Mouse (Mus musculus) ES-Bruce4 (cell line): ENCODE results near the gene Adarb2. TPM values are rescaled to one million over a fixed set of nuclear protein-coding genes. Genes with fewer than 3 reads are reported as not detected.

Experiments
- H3K27ac ChIP-seq: 2 replicates; pipeline ENCODE4 v1.5.1; 2012; ENCODE audit warnings: low read length, inconsistent platforms; ENCODE audit not compliant: insufficient read depth
- H3K27me3 ChIP-seq: 2 replicates; pipeline ENCODE4 v1.6.1; 2012; ENCODE audit warnings: mild to moderate bottlenecking, low read length, inconsistent platforms; ENCODE audit not compliant: control insufficient read depth, poor library complexity, insufficient read depth, severe bottlenecking
- H3K36me3 ChIP-seq: 2 replicates; pipeline ENCODE4 v1.6.1; 2012; ENCODE audit warnings: inconsistent platforms, mild to moderate bottlenecking, low read length, moderate library complexity; ENCODE audit not compliant: control insufficient read depth, poor library complexity, insufficient read depth, severe bottlenecking
- H3K4me1 ChIP-seq: one replicate; pipeline ENCODE4 v1.8.1; 2011; ENCODE audit warnings: low read length; ENCODE audit not compliant: control insufficient read depth, insufficient read depth
- H3K4me3 ChIP-seq: 2 replicates; pipeline ENCODE4 v1.5.1; 2011; ENCODE audit warnings: low read depth, mild to moderate bottlenecking, low read length
- H3K9ac ChIP-seq: 2 replicates; pipeline ENCODE4 v1.6.1; 2012; ENCODE audit warnings: low read depth, mild to moderate bottlenecking, inconsistent platforms; ENCODE audit not compliant: poor library complexity, severe bottlenecking
- H3K9me3 ChIP-seq: replicated peaks from 2 replicates; pipeline ENCODE4 v1.6.1; 2012; ENCODE audit warnings: mild to moderate bottlenecking, low read length, inconsistent platforms; ENCODE audit not compliant: control insufficient read depth, poor library complexity, insufficient read depth, severe bottlenecking
- CTCF ChIP-seq: IDR thresholded peaks from one replicate; pipeline ENCODE4 v1.8.1; 2011; ENCODE audit warnings: low read depth, low read length
- EP300 ChIP-seq: IDR thresholded peaks from 2 replicates; pipeline ENCODE4 v1.6.1; 2011; ENCODE audit warnings: low read depth, low read length; ENCODE audit not compliant: insufficient read depth
- POLR2A ChIP-seq: IDR thresholded peaks from one replicate; pipeline ENCODE4 v1.8.1; 2011; ENCODE audit warnings: low read length; ENCODE audit not compliant: insufficient read depth
- polyA plus RNA-seq: library from polyadenylated mRNA; stranded (reverse); fragments of >200 nt; gene quantifications from 2 replicates; pipeline ENCODE4 v1.2.4, GENCODE M21; 2011; ENCODE audit warnings: low read depth; ENCODE audit not compliant: missing spikeins, insufficient read depth, insufficient read length

Adarb2 gene
- polyA plus RNA-seq, 1 experiment, result not detected

DNA sequence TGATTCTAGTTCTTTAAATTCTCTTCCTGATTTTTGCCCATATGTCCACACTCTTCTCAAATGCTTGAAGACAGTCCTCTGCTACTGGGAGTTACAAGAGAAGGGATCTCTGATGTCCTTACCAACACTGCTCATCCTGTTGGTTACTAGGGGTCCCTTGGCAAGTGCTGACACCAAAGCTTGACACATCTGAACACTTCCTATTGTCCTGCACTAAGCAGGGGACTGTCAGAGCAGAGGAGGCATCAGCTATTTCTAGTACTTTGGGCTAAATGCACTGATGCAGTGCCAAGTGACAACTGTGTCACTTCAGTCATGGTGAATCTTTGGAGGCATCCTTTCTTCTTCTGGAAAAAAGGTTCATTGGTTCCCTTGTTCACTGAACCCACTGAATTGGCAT, 150.3 kb downstream of the Adarb2 start:
- Histone ChIP-seq H3K9ac (no peak overlapping the region), H3K9me3 (no peaks in the 10 kb centered on the region), H3K4me3 (no peak overlapping the region), H3K4me1 (no peaks in the 10 kb centered on the region), H3K36me3 (no peaks in the 10 kb centered on the region), H3K27ac (no peak overlapping the region), H3K27me3 (no peaks in the 10 kb centered on the region)
- no peak for TF ChIP-seq EP300
- TF ChIP-seq CTCF, result no peak
- no peak for TF ChIP-seq POLR2A

DNA sequence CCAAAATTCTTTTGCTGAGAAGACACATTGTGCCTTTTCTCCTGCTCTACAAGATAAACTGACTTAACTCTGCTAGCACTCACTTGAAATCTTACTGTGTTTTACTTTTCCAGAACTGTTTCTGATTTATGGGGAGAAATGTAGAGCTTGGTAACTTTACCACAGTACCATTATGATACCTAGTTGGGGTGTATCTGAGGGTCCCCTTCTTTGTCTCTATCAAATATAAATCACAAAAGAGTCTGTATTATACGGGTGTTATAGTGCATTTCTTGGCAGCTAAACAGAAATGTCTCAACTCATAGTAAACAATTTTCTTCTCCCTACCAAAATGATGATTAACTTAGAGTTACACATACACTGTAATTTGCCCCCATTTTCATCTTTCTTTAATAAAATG, 162.9 kb downstream of the Adarb2 start:
- no peak overlapping the region for H3K9ac ChIP-seq
- TF ChIP-seq EP300 (no peak), CTCF (no peak), POLR2A (no peak)
- no peak overlapping the region for H3K4me3 ChIP-seq
- no peaks in the 10 kb centered on the region for H3K27me3 ChIP-seq
- H3K27ac ChIP-seq, result no peak overlapping the region
- no peaks in the 10 kb centered on the region for H3K4me1 ChIP-seq
- no peaks in the 10 kb centered on the region for H3K9me3 ChIP-seq
- H3K36me3 ChIP-seq, result no peaks in the 10 kb centered on the region

- no peaks in the 10 kb centered on the region for H3K9me3 ChIP-seq
- TF ChIP-seq CTCF, result no peak
- no peak for TF ChIP-seq EP300
- no peak for TF ChIP-seq POLR2A
- no peaks in the 10 kb centered on the region for H3K36me3 ChIP-seq
- H3K27ac ChIP-seq, result no peak overlapping the region
- H3K4me1 ChIP-seq, result no peaks in the 10 kb centered on the region
- no peak overlapping the region for H3K9ac ChIP-seq
- H3K27me3 ChIP-seq, result no peaks in the 10 kb centered on the region
- no peak overlapping the region for H3K4me3 ChIP-seq
Measured at GRCm38 (mm10) chr13:8366087-8366486, 163.4 kb downstream of the Adarb2 start.

- TF ChIP-seq EP300 (no peak), POLR2A (no peak), CTCF (no peak)
- Histone ChIP-seq H3K36me3 (no peaks in the 10 kb centered on the region), H3K4me3 (no peak overlapping the region), H3K9me3 (no peaks in the 10 kb centered on the region), H3K27ac (no peak overlapping the region), H3K27me3 (no peaks in the 10 kb centered on the region), H3K9ac (no peak overlapping the region), H3K4me1 (no peaks in the 10 kb centered on the region)
Measured at GRCm38 (mm10) chr13:8369868-8370387, 167.3 kb downstream of the Adarb2 start.

DNA sequence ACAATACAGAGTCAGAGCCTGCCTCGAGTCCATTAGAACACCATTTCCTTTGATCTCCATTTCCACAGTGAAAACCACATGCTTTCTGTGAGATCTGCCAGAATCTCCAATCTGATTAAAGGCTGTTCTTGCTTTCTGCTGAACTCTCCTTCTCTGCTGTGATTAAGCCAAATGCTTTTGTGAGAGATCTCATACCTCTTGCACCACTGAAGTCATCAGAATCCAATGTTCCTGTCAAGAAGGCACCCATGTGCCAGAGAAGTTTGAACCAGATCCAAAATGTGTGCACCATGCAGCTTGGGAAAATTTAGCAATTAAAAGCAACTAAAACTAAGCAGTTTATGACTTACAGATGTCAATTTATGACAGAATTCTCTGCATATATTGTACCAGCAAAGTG, 185.9 kb downstream of the Adarb2 start:
- Histone ChIP-seq H3K9me3 (no peaks in the 10 kb centered on the region), H3K27me3 (no peaks in the 10 kb centered on the region), H3K27ac (no peak overlapping the region), H3K4me3 (no peak overlapping the region), H3K4me1 (no peaks in the 10 kb centered on the region), H3K9ac (no peak overlapping the region), H3K36me3 (no peaks in the 10 kb centered on the region)
- TF ChIP-seq POLR2A, result no peak

DNA sequence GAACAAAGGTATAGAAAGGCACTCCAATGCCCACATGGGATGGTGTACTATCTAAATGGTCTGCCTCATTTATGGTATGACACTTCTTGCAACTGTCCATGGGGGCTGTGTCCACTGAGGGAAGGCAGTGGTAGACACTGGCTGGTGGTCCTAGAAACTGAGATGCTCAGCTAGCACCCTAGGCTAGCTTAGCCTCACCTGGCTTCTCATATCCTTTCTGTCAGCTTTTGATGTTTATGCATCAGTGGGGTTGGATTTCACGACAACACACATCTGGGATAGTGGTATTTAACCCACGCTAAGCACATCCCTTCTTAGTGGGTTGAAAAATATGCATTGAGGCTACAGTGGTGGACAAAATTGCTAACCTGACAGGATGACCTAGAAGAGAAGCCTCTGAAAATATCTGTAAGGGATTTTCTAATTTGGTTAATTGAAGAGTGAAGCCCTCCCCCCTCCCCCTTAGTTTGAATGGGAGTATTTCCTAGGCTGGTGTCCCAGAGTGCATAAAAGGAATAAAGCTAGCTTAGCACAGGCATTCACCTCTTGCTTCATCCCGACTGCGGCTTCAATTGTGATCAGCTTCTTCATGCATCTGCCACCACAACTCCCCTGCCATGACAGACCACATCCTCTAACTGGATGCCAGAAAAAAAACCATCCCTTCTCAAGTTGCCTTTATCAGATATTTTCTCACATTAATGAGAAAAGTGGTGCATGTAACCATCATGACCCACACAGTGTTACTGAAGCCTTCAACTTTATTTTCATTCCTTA, 197.8 kb downstream of the Adarb2 start:
- Histone ChIP-seq H3K4me1 (no peaks in the 10 kb centered on the region), H3K36me3 (no peaks in the 10 kb centered on the region), H3K27me3 (no peaks in the 10 kb centered on the region; the same call in 1 of the 2 replicates), H3K4me3 (no peak overlapping the region), H3K9ac (no peak overlapping the region), H3K9me3 (no peaks in the 10 kb centered on the region), H3K27ac (no peak overlapping the region)
- no peak for TF ChIP-seq CTCF
- TF ChIP-seq POLR2A, result no peak
- no peak for TF ChIP-seq EP300
